Mouse (Mus musculus) B cell, adult 62 days (primary cell): ENCODE measurements around the gene Vmn1r220. TPM values are rescaled to one million over a fixed set of nuclear protein-coding genes. Genes with fewer than 3 reads are reported as not detected.

ENCODE experiments used
- total RNA-seq: library from RNA; stranded (reverse); gene quantifications from 4 replicates; pipeline ENCODE4 v1.2.4, GENCODE M21; 2023

Vmn1r220 gene
- not detected in 4 replicates for total RNA-seq

DNA sequence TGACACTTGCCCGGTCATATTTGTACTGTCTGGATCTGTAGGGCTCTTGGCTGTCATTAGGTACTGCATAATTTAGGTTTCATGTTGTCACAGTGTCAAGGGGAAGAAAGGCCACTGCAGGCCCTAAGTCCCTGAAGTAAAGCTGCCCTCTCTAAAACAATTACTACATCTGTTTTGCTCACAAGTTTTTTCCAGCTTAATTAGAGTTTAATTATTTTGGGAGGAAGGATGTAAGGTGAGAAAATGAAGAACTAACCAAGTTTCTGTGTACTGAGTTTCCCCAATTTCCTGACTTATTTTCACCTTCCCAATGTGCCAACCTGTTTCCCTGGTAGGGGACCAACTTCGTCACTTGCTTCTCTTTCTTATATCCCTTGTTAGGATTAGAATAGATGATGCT lies at the start of gene Vmn1r220:
Gene Vmn1r220 (minus strand): TSS at position 101 of the 400 bp plus-strand sequence.

DNA sequence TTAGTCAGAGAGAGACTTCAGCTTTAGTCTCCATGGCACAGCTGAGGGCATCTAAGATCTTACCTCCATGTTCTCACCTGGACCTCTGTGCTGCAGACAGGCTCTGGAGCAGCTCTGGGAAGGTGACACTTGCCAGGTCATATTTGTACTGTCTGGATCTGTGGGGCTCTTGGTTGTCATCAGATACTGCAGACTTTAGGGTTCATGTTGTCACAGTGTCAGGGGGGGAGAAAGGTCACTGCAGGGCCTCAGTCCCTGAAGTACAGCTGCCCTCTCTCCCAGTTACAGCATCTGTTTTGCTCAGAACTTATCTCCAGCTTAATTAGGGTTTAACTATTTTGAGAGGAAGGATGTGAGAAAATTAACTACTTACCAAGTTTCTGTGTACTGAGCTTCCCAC lies 48.1 kb upstream of the Vmn1r220 start, which contains the start of gene Vmn1r222:
Gene Vmn1r222 (minus strand): TSS at position 101 of the 400 bp plus-strand sequence.

DNA sequence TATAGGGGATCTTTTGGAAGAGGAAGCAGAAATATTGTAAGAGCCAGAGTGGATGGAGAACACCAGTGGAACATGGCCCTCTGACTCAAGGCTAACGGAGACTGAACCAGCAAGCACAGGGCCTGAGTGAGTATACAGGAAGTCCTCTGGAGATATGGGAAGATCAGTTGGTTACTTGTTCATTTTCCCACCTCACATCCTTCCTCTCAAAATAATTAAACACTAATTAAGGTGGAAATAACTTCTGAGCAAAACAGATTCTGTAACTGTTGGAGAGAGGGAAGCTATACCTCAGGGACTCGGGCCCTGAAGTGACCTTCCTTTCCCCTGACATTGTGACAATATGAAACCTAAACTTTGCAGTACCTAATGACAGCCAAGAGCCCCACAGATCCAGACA lies 26.1 kb upstream of the Vmn1r220 start, which contains the start of gene Vmn1r221:
Gene Vmn1r221 (plus strand): TSS at position 301 of the 400 bp plus-strand sequence.

DNA sequence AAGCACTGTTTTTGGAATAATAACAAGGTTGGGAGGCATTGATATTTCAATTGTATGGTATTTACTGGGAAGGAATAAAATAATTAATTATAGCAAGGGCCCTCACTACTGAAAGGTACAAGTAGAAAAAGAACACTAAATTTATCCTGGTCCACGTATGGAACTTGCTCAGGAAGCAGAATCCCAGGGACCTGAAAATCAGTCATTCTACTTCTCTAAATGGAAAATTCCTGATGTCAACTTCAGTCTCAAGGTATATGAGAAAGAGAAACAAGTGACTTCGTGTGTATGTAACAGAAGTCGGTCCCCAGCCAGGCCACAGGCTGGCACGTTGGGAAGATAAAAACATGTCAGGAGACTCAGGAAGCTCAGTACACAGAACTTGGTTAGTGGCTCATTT lies 28.8 kb downstream of the Vmn1r220 start, which contains the start of gene Vmn1r219:
Gene Vmn1r219 (plus strand): TSS at position 301 of the 400 bp plus-strand sequence.

DNA sequence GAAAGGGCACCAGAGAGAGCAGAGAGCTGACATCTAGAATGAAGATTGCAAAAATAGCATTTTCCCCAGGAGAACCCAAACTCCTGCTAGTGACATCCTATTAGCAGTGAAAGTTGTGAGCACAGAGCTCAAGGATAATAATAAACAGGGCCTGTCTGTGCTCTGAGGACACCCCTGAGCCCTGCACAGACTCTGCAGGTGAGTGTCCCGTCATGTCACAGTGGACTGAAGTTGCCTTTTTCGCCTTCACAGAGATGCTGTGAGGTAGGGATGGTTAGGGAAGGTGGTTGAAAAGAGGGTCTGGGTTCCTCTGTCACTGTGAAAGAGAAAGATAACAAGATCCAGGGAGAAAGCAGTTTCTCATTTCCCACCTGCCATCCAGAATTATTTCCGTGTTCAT lies 54.7 kb downstream of the Vmn1r220 start, which contains the start of gene Vmn1r218:
Gene Vmn1r218 (plus strand): TSS at position 57 of the 400 bp plus-strand sequence.

Other genes starting within 250 kb of the Vmn1r220 start
- not detected in 4 replicates for gene Vmn1r213, start 180.3 kb downstream of the Vmn1r220 start, total RNA-seq
- not detected in 4 replicates for gene Vmn1r214, start 157.6 kb downstream of the Vmn1r220 start, total RNA-seq
- gene Vmn1r215, start 120.0 kb downstream of the Vmn1r220 start, total RNA-seq: not detected in 4 replicates
- not detected in 4 replicates for gene Vmn1r217, start 69.7 kb downstream of the Vmn1r220 start, total RNA-seq
- 0.06 TPM in 1 of 4 replicates, not detected in the others for gene Vmn1r218, start 54.8 kb downstream of the Vmn1r220 start, total RNA-seq
- not detected in 4 replicates for gene Vmn1r219, start 28.7 kb downstream of the Vmn1r220 start, total RNA-seq
- not detected in 4 replicates for gene Vmn1r221, start 26.2 kb upstream of the Vmn1r220 start, total RNA-seq
- gene Vmn1r222, start 48.0 kb upstream of the Vmn1r220 start, total RNA-seq: not detected in 4 replicates
- not detected in 4 replicates for gene Vmn1r223, start 59.2 kb upstream of the Vmn1r220 start, total RNA-seq
- gene Zfp322a, start 181.2 kb upstream of the Vmn1r220 start, total RNA-seq: 15.1 to 19.7 TPM (median 15.9 TPM) in 4 replicates
- gene Abt1, start 235.9 kb upstream of the Vmn1r220 start, total RNA-seq: 18.2 to 20.1 TPM (median 19.1 TPM) in 4 replicates